Mouse (Mus musculus) MEL (cell line): ENCODE measurements at regions not wholly inside any gene's neighbourhood (a gene's known extent, or its start where the extent isn't known, plus 50 kb on each side); places are given as distances from the start of the nearest gene placed in this dataset.

Experiments
- DNase-seq: peaks from one replicate; pipeline ENCODE4 v3.0.0; 2011; ENCODE audit warnings: low read depth, low spot score
- H3K27ac ChIP-seq: 2 replicates; pipeline ENCODE4 v1.5.1; 2012; ENCODE audit warnings: low read depth, mild to moderate bottlenecking, control low read depth, low read length, moderate library complexity; ENCODE audit not compliant: control insufficient read depth
- H3K27me3 ChIP-seq, 2 experiments: fragments of 150-350 bp in 1 of 2; sonication (generic) in 1 of 2; 2 replicates each; pipeline ENCODE4 v1.6.1; 2012; ENCODE audit warnings: low read length in 2 of 2, mild to moderate bottlenecking in 2 of 2, improper control_type of control experiment in 1 of 2, moderate library complexity in 1 of 2; ENCODE audit not compliant: insufficient read depth in 2 of 2, control insufficient read depth in 1 of 2
- H3K36me3 ChIP-seq, 2 experiments: 2 replicates each; pipeline ENCODE4 v1.6.1; 2012 to 2014; ENCODE audit warnings: low read length in 2 of 2, improper control_type of control experiment in 1 of 2, inconsistent platforms in 1 of 2, mild to moderate bottlenecking in 1 of 2; ENCODE audit not compliant: insufficient read depth in 2 of 2, control insufficient read depth in 1 of 2
- H3K4me1 ChIP-seq, 2 experiments: fragments of 150-350 bp in 1 of 2; sonication (generic) in 1 of 2; 2 replicates each; pipeline ENCODE4 v1.6.1; 2012; ENCODE audit warnings: low read length in 2 of 2, improper control_type of control experiment in 1 of 2, mild to moderate bottlenecking in 1 of 2; ENCODE audit not compliant: insufficient read depth in 2 of 2, control insufficient read depth in 1 of 2
- H3K4me3 ChIP-seq, 2 experiments: fragments of 150-350 bp in 1 of 2; sonication (generic) in 1 of 2; 2 replicates each; pipeline ENCODE4 v1.5.1; 2012; ENCODE audit warnings: low read depth in 2 of 2, low read length in 2 of 2, mild to moderate bottlenecking in 2 of 2, moderate library complexity in 2 of 2, control low read depth in 1 of 2, improper control_type of control experiment in 1 of 2; ENCODE audit not compliant: control insufficient read depth in 1 of 2, insufficient read depth in 1 of 2
- H3K79me2 ChIP-seq: 2 replicates; pipeline ENCODE4 v1.6.1; 2012; ENCODE audit warnings: mild to moderate bottlenecking, low read length, moderate library complexity; ENCODE audit not compliant: control insufficient read depth, poor library complexity, insufficient read depth
- H3K9ac ChIP-seq: 2 replicates; pipeline ENCODE4 v1.6.1; 2012; ENCODE audit warnings: low read depth, mild to moderate bottlenecking, control low read depth, low read length, moderate library complexity; ENCODE audit not compliant: control insufficient read depth, poor library complexity, severe bottlenecking
- H3K9me3 ChIP-seq: fragments of 150-350 bp; sonication (generic); replicated peaks from 2 replicates; pipeline ENCODE4 v1.6.1; 2012; ENCODE audit warnings: mild to moderate bottlenecking, low read length, improper control_type of control experiment, moderate library complexity; ENCODE audit not compliant: insufficient read depth
- CHD2 ChIP-seq: IDR thresholded peaks from 2 replicates; pipeline ENCODE4 v1.6.1; 2011; ENCODE audit warnings: low read length, improper control_type of control experiment
- E2F4 ChIP-seq: IDR thresholded peaks from 2 replicates; pipeline ENCODE4 v1.6.1; 2011; ENCODE audit warnings: low read depth, low read length, improper control_type of control experiment, borderline replicate concordance
- EP300 ChIP-seq, 2 experiments: IDR thresholded peaks; 2 replicates each; pipeline ENCODE4 v1.6.1; 2011; ENCODE audit warnings: improper control_type of control experiment in 2 of 2, low read length in 2 of 2, low read depth in 1 of 2, mild to moderate bottlenecking in 1 of 2
- ETS1 ChIP-seq: IDR thresholded peaks from 2 replicates; pipeline ENCODE4 v1.6.1; 2012; ENCODE audit warnings: low read depth, mild to moderate bottlenecking, inconsistent platforms, low read length, improper control_type of control experiment, moderate library complexity
- GABPA ChIP-seq: IDR thresholded peaks from 2 replicates; pipeline ENCODE4 v1.6.1; 2012; ENCODE audit warnings: low read depth, mild to moderate bottlenecking, inconsistent platforms, low read length, improper control_type of control experiment, moderate library complexity
- JUND ChIP-seq: IDR thresholded peaks from 2 replicates; pipeline ENCODE4 v1.6.1; 2011; ENCODE audit warnings: low read depth, mild to moderate bottlenecking, improper control_type of control experiment, low read length
- MAX ChIP-seq: IDR thresholded peaks from 2 replicates; pipeline ENCODE4 v1.6.1; 2011; ENCODE audit warnings: low read length, improper control_type of control experiment
- MEF2A ChIP-seq: IDR thresholded peaks from 2 replicates; pipeline ENCODE4 v1.6.1; 2014; ENCODE audit warnings: low read depth, mild to moderate bottlenecking, inconsistent platforms, low read length, improper control_type of control experiment; ENCODE audit not compliant: poor library complexity, insufficient replicate concordance, severe bottlenecking; ENCODE audit errors: extremely low read depth
- MXI1 ChIP-seq: IDR thresholded peaks from 2 replicates; pipeline ENCODE4 v1.6.1; 2011; ENCODE audit warnings: mild to moderate bottlenecking, low read depth, low read length, improper control_type of control experiment
- MYB ChIP-seq: IDR thresholded peaks from 2 replicates; pipeline ENCODE4 v1.6.1; 2011; ENCODE audit warnings: mild to moderate bottlenecking, low read depth, low read length, improper control_type of control experiment
- MYC ChIP-seq: IDR thresholded peaks from 2 replicates; pipeline ENCODE4 v1.6.1; 2011; ENCODE audit warnings: low read depth, mild to moderate bottlenecking, low read length, improper control_type of control experiment, moderate library complexity
- NELFE ChIP-seq: IDR thresholded peaks from 2 replicates; pipeline ENCODE4 v1.6.1; 2011; ENCODE audit warnings: low read depth, low read length, improper control_type of control experiment
- NRF1 ChIP-seq: IDR thresholded peaks from 2 replicates; pipeline ENCODE4 v1.6.1; 2014; ENCODE audit warnings: low read depth, mild to moderate bottlenecking, inconsistent platforms, low read length, improper control_type of control experiment, moderate library complexity; ENCODE audit not compliant: poor library complexity, insufficient read depth, severe bottlenecking
- POLR2AphosphoS2 ChIP-seq: IDR thresholded peaks from 2 replicates; pipeline ENCODE4 v1.6.1; 2011; ENCODE audit warnings: low read length, improper control_type of control experiment
- RAD21 ChIP-seq: IDR thresholded peaks from 2 replicates; pipeline ENCODE4 v1.6.1; 2011; ENCODE audit warnings: mild to moderate bottlenecking, low read depth, low read length, improper control_type of control experiment
- SMC3 ChIP-seq: IDR thresholded peaks from 2 replicates; pipeline ENCODE4 v1.6.1; 2011; ENCODE audit warnings: low read depth, low read length, improper control_type of control experiment
- UBTF ChIP-seq: IDR thresholded peaks from 2 replicates; pipeline ENCODE4 v1.6.1; 2012; ENCODE audit warnings: low read depth, mild to moderate bottlenecking, inconsistent platforms, low read length, improper control_type of control experiment, moderate library complexity, borderline replicate concordance; ENCODE audit not compliant: insufficient read depth
- USF1 ChIP-seq: IDR thresholded peaks from 2 replicates; pipeline ENCODE4 v1.6.1; 2014; ENCODE audit warnings: low read depth, mild to moderate bottlenecking, inconsistent platforms, low read length, improper control_type of control experiment, moderate library complexity
- ZC3H11A ChIP-seq: IDR thresholded peaks from 2 replicates; pipeline ENCODE4 v1.6.1; 2012; ENCODE audit warnings: low read depth, mild to moderate bottlenecking, inconsistent platforms, low read length, improper control_type of control experiment
- ZKSCAN1 ChIP-seq: IDR thresholded peaks from 2 replicates; pipeline ENCODE4 v1.6.1; 2012; ENCODE audit warnings: low read depth, mild to moderate bottlenecking, inconsistent platforms, low read length, improper control_type of control experiment, moderate library complexity
- ZMIZ1 ChIP-seq: IDR thresholded peaks from 2 replicates; pipeline ENCODE4 v1.6.1; 2012; ENCODE audit warnings: low read depth, mild to moderate bottlenecking, inconsistent platforms, low read length, improper control_type of control experiment, moderate library complexity

DNA sequence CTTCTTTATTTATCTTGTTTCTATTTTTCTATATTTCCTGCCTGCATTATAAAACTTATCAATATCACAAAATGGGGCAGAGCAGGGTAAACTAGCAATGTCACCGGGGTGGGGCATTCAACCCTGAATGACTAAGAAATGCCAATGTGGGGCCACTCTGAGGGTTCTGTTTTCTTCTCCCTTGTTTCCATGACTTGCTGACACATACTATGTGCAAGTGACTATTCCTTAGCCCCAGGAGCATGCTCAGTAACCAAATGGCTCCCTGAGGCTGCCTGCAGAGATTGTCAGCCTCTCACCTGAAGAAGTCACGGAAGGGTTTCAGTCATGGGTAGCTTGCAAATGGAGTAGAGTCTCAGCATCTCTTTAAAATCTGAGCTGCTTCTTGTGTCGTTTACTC is 309.8 kb upstream of the Ubash3b start:
- Histone ChIP-seq H3K9ac (no peak overlapping the region), H3K27me3 (no peaks in the 10 kb centered on the region), H3K9me3 (no peaks in the 10 kb centered on the region), H3K36me3 (no peaks in the 10 kb centered on the region), H3K27ac (no peak overlapping the region), H3K4me3 (no peak overlapping the region), H3K79me2 (no peaks in the 10 kb centered on the region), H3K4me1 (no peaks in the 10 kb centered on the region)
- DNase-seq: no peak
- TF ChIP-seq MAX: no peak
- TF ChIP-seq ETS1: no peak
- TF ChIP-seq GABPA: no peak
- TF ChIP-seq UBTF: no peak
- TF ChIP-seq MYC: no peak

DNA sequence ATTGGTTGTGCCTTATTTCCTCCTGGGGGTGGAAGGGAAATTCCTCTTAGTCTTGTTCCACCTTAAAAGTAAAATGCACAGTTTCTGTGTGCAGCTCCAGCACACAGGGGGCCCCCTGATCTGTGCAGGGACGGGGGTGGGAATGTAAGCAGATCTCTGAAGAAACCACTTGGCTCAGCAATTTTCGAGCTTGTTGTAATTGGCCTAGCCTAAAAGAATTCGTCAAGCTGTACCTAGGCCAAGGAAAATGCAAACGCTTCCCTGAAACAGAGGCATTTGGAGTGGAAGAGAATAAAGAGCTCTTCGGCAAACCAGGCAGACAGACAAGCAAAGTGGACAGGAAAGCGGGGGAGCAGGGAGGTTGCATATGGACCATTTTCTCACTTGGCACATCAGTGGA is 308.5 kb upstream of the Ubash3b start:
- TF ChIP-seq SMC3 (no peak), RAD21 (no peak)
- H3K36me3 ChIP-seq: no peaks in the 10 kb centered on the region
- H3K9me3 ChIP-seq: no peaks in the 10 kb centered on the region
- H3K4me1 ChIP-seq: no peaks in the 10 kb centered on the region
- H3K4me3 ChIP-seq: no peak overlapping the region
- H3K9ac ChIP-seq: no peak overlapping the region
- no peaks in the 10 kb centered on the region for H3K27me3 ChIP-seq
- no peaks in the 10 kb centered on the region for H3K79me2 ChIP-seq
- H3K27ac ChIP-seq: no peak overlapping the region
- DNase-seq: no peak

DNA sequence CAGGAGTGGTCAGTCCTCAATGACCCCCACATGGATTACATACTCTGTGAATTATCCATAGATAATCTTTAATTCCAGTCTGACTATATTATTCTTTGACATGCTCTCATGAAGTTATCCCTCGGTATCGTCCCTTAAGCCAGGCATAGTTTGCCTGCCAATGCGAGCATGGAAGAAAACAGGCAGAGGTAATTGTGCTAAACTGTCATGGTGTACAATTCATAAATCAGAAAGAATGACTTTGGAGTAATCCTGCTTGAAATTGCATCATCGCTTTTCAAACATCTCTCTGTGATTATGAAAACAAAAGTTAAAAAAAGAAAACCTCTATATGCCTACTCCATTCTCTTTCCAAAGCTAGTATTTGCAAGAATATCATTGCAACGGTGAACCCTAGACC is 307.9 kb upstream of the Ubash3b start:
- Histone ChIP-seq H3K36me3 (no peaks in the 10 kb centered on the region), H3K79me2 (no peaks in the 10 kb centered on the region), H3K4me1 (no peaks in the 10 kb centered on the region), H3K4me3 (no peak overlapping the region), H3K9me3 (no peaks in the 10 kb centered on the region), H3K27ac (no peak overlapping the region), H3K9ac (no peak overlapping the region), H3K27me3 (no peaks in the 10 kb centered on the region)
- no peak for TF ChIP-seq USF1
- TF ChIP-seq GABPA: no peak
- TF ChIP-seq MYB: no peak
- no peak for TF ChIP-seq ZC3H11A
- TF ChIP-seq ZKSCAN1: no peak
- no peak for TF ChIP-seq JUND
- TF ChIP-seq E2F4: no peak
- no peak for TF ChIP-seq POLR2AphosphoS2
- TF ChIP-seq MEF2A: no peak
- no peak for TF ChIP-seq NELFE
- TF ChIP-seq CHD2: no peak
- no peak for TF ChIP-seq ZMIZ1
- TF ChIP-seq NRF1: no peak
- no peak for TF ChIP-seq ETS1
- TF ChIP-seq EP300 (IDR thresholded peaks at IDR 0.05; ENCODE audit: low read depth in 1 of 2, low read length in 2 of 2): no peak
- no peak for TF ChIP-seq MXI1
- DNase-seq: no peak
